Mouse (Mus musculus) liver, embryonic 13.5 days (tissue): ENCODE measurements around the gene Ano9. TPM values are rescaled to one million over a fixed set of nuclear protein-coding genes. Genes with fewer than 3 reads are reported as not detected.

Experiments
- ATAC-seq: fragments of 200-750 bp; cut with Nextera tagmentation; 2 replicates; pipeline ENCODE4 v1.8.0; 2017; ENCODE audit warnings: low read depth, mild to moderate bottlenecking, moderate number of reproducible peaks, moderate library complexity
- DNase-seq: peaks from one replicate; pipeline ENCODE4 v3.0.0; 2022
- H3K27ac ChIP-seq: fragments of 300-500 bp; sonication (generic); 2 replicates; pipeline ENCODE4 v1.5.1; 2015; ENCODE audit warnings: moderate library complexity, mild to moderate bottlenecking, inconsistent platforms
- H3K27me3 ChIP-seq: fragments of 300-500 bp; sonication (generic); 2 replicates; pipeline ENCODE4 v1.6.1; 2015; ENCODE audit warnings: mild to moderate bottlenecking, inconsistent platforms
- H3K36me3 ChIP-seq: fragments of 300-500 bp; sonication (generic); 2 replicates; pipeline ENCODE4 v1.6.1; 2015; ENCODE audit warnings: mild to moderate bottlenecking, inconsistent platforms
- H3K4me1 ChIP-seq: fragments of 300-500 bp; sonication (generic); replicated peaks from 2 replicates; pipeline ENCODE4 v1.6.1; 2015; ENCODE audit warnings: inconsistent platforms
- H3K4me2 ChIP-seq: fragments of 300-500 bp; sonication (generic); 2 replicates; pipeline ENCODE4 v1.6.1; 2015; ENCODE audit warnings: inconsistent platforms, mild to moderate bottlenecking, moderate library complexity
- H3K4me3 ChIP-seq: fragments of 300-500 bp; sonication (generic); replicated peaks from 2 replicates; pipeline ENCODE4 v1.5.1; 2015; ENCODE audit warnings: mild to moderate bottlenecking, inconsistent platforms
- H3K9ac ChIP-seq: fragments of 300-500 bp; sonication (generic); 2 replicates; pipeline ENCODE4 v1.6.1; 2015; ENCODE audit warnings: mild to moderate bottlenecking, inconsistent platforms
- H3K9me3 ChIP-seq: fragments of 300-500 bp; sonication (generic); replicated peaks from 2 replicates; pipeline ENCODE4 v1.6.1; 2016; ENCODE audit warnings: inconsistent platforms
- WGBS: fragments of 180-500 bp; shearing (Covaris S2); methylation state at CpG from one replicate; pipeline ENCODE4 v1.1.7; 2015; ENCODE audit not compliant: insufficient replicate concordance; 5-methylcytosine and 5-hydroxymethylcytosine counted together
- polyA plus RNA-seq: library from polyadenylated mRNA; unstranded; fragments of >200 nt; fragmentation: Nextera tagmentation; extraction: Ambion mirVana; gene quantifications from 2 replicates; pipeline ENCODE4 v1.2.1, GENCODE M21; 2015

Gene Ano9
- polyA plus RNA-seq = 0.12 and 0.20 TPM in 2 replicates

DNA sequence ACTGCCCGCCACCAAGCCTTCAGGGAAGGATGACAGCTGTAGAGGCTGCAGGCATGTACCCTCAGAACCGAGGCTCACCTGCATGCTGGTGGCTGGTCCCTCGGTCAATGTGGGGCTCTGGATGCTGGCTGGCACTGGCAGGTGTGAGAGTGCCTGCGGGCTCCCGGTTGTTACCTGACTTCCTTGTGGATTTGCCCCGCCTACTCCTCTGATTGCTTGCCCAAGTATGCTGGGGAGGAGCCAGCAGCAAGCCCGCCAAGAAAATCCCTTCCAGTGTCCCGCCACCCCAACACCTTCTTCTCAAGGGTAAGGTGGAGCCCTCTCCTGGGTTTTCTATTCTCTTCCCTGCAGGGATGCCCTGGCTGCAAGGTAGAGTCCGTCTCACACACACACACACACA lies at the start of gene Ano9:
TSS of gene Ano9 (minus strand) at position 171 of the 400 bp plus-strand sequence.
- 41% methylated on average over 9 of the region's 9 CpGs for WGBS
- Histone ChIP-seq H3K9ac (peak within 1 kb of the TSS; percentile 11; the same call in 1 of the 2 replicates), H3K4me3 (no peak within 1 kb of the TSS), H3K9me3 (no peaks in the 10 kb centered on the region), H3K4me2 (no peak within 1 kb of the TSS), H3K4me1 (peaks cover 52% of the 10 kb centered on the region), H3K27me3 (peaks cover 12% of the 10 kb centered on the region; the same call in 1 of the 2 replicates), H3K27ac (no peak within 1 kb of the TSS), H3K36me3 (no peaks in the 10 kb centered on the region)
- DNase-seq (no peak), ATAC-seq (no peak)

DNA sequence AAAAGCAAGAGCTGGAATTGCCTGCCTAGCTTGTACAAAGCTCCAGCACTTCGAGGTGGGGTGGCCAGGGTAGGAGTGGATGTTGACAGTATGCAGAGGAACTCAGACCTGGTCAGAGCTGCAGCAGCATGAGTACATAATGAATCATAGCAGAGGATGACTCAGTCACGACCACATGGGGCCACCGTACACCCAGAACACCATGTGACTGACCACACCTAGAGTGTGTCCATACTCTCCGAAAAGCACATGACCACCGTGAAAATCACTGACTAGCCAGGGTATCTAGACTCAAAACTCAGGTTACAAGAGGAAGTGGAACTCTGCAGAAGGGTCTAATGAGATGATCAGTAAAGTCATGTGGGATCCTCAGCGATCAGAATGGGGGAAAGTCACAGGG lies 47.2 kb upstream of the Ano9 start:
- ATAC-seq (no peak), DNase-seq (no peak)
- H3K9ac ChIP-seq = no peak overlapping the region
- H3K4me2 ChIP-seq = no peak overlapping the region
- H3K9me3 ChIP-seq = no peaks in the 10 kb centered on the region
- no peak overlapping the region for H3K27ac ChIP-seq
- H3K4me3 ChIP-seq = no peak overlapping the region
- peaks cover 57% of the 10 kb centered on the region for H3K36me3 ChIP-seq
- H3K27me3 ChIP-seq = no peaks in the 10 kb centered on the region
- 63% methylated on average over 6 of the region's 6 CpGs for WGBS
- peaks cover 35% of the 10 kb centered on the region for H3K4me1 ChIP-seq

DNA sequence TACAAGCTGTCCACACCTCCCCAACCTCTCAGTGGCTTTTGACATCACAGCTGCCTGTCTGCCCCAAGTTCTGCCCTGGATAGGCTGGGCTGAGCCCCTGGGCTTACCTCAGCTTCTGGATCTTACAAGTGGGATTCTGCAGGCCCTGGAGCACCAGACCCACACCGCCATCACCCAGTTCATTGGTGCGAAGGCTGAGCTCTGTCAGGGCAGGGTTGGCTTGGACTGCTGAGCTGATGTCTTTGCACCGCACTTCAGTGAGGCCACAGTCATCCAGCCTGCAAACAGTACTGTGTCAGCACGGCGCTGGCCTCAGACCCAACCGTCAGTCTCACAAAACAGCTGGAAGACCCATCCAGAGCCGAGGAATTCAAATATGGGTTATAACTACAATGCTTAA lies 46.8 kb upstream of the Ano9 start:
- Histone ChIP-seq H3K27ac (no peak overlapping the region), H3K27me3 (no peaks in the 10 kb centered on the region), H3K4me1 (peaks cover 30% of the 10 kb centered on the region), H3K4me2 (no peak overlapping the region), H3K9ac (no peak overlapping the region), H3K9me3 (no peaks in the 10 kb centered on the region), H3K4me3 (no peak overlapping the region), H3K36me3 (peaks cover 61% of the 10 kb centered on the region)
- no peak for ATAC-seq
- no peak for DNase-seq
- WGBS = 89% methylated on average over 7 of the region's 7 CpGs

DNA sequence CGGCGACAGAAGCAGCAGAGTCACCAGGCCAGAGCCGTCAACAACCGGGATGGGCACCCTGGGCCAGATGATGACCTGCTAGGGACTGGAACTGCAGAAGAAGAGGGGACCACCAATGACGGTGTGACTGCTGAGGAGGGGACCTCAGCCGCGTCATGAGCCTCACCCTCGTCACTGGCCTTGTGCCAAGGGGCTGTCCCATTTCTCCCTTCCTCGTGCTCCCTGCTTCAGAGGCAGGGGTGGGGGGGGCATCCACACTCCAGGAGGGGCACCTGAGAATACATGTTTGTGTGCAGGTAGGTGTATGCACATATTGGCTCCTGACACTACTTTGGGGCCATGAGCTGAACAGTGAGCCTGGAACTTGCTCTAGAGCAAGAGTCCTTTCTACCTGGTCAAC lies 37.8 kb upstream of the Ano9 start:
- no peak for DNase-seq
- H3K27ac ChIP-seq = no peak overlapping the region
- no peak overlapping the region for H3K9ac ChIP-seq
- H3K36me3 ChIP-seq = peaks cover 95% of the 10 kb centered on the region
- WGBS = 88% methylated on average over 9 of the region's 9 CpGs
- ATAC-seq = no peak
- H3K4me2 ChIP-seq = no peak overlapping the region
- 0 out of 2 replicates have a peak, but pooled peaks cover 3% of the 10 kb centered on the region for H3K4me1 ChIP-seq
- no peaks in the 10 kb centered on the region for H3K27me3 ChIP-seq
- no peak overlapping the region for H3K4me3 ChIP-seq
- H3K9me3 ChIP-seq = no peaks in the 10 kb centered on the region

DNA sequence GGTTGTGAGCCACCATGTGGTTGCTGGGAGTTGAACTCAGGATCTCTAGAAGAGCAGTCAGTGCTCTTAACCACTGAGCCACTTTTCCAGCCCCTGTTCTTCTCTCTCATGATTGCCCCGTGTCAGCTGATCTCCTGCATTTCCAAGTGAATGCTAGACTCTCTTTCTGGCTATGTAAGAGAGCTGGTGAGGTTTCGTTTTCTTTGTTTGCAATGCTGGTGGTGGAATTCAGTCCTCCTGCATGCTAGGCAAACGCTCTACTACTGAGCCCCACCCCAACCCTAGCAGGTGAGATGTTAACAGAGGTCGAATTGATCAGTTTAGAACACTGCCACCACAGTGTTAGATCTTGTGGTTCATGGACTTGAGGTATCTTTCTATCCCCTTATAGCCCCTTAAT lies 31.0 kb upstream of the Ano9 start:
- Histone ChIP-seq H3K9me3 (no peaks in the 10 kb centered on the region), H3K36me3 (peaks cover 98% of the 10 kb centered on the region), H3K4me2 (no peak overlapping the region), H3K9ac (no peak overlapping the region), H3K4me3 (no peak overlapping the region), H3K4me1 (peaks cover 54% of the 10 kb centered on the region), H3K27ac (peak overlapping the region; percentile 30; the same call in 1 of the 2 replicates), H3K27me3 (no peaks in the 10 kb centered on the region)
- 80% methylated on average over 4 of the region's 4 CpGs for WGBS
- DNase-seq (no peak), ATAC-seq (no peak)

DNA sequence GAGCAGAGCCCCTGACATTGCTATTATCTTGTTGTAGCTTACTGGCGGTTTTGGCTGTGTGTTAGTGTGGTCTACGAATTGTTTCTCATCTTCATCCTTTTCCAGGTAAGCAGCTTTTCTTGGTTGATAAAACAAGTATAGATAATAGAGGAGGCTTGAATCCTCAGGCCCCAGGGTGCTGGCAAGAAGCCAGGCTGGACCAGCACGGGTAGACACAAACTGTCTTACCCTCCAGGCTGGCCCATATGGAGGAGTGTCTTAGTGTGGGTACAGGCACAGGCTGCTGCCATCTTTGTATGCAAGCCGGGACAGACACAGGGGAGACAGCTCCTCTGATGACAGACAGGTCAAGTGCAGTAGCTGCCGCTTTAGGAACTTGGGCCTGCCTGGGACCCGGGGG lies 29.4 kb upstream of the Ano9 start:
- ATAC-seq = peak; percentile 41
- no peaks in the 10 kb centered on the region for H3K27me3 ChIP-seq
- H3K9ac ChIP-seq = peak overlapping the region; percentile 34
- H3K27ac ChIP-seq = peak overlapping the region; percentile 86
- 57% methylated on average over 6 of the region's 6 CpGs for WGBS
- DNase-seq = no peak
- H3K9me3 ChIP-seq = no peaks in the 10 kb centered on the region
- peak overlapping the region; percentile 50 for H3K4me2 ChIP-seq
- H3K4me1 ChIP-seq = peaks cover 70% of the 10 kb centered on the region
- H3K4me3 ChIP-seq = peak overlapping the region; percentile 16; the same call in 1 of the 2 replicates
- peaks cover 98% of the 10 kb centered on the region for H3K36me3 ChIP-seq

DNA sequence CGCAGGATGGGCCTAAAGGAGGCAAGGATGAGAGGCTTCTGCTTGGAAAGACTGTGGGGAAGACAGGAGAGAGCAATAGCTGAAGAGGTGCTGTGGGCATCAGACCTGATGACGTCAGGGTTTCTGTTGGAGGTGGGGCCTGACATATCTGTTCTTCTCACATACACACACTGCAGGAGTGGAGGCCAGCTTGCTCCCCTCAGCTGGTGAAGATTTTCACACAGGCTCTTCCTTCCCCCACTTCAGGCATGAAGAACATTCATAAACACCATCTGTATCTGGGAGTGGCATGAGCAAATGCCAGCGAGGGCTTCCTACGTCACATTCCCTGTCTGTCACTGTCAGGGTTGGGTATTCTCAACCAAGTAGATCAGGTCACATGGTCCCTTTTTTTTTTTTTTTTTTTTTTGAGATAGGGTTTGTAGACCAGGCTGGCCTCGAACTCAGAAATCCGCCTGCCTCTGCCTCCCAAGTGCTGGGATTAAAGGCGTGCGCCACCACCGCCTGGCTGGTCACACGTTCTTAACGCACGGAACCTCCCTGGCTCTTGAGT lies 28.5 kb upstream of the Ano9 start:
- H3K4me2 ChIP-seq = peak overlapping the region; percentile 50
- H3K4me3 ChIP-seq = 0 out of 2 replicates have a peak overlapping the region, but pooled peaks have one; percentile 22
- DNase-seq (peak; percentile 71), ATAC-seq (peak; percentile 86)
- H3K27ac ChIP-seq = peak overlapping the region; percentile 86
- H3K4me1 ChIP-seq = peaks cover 79% of the 10 kb centered on the region
- H3K36me3 ChIP-seq = peaks cover 98% of the 10 kb centered on the region
- H3K27me3 ChIP-seq = no peaks in the 10 kb centered on the region
- 68% methylated on average over 12 of the region's 12 CpGs for WGBS
- no peaks in the 10 kb centered on the region for H3K9me3 ChIP-seq
- peak overlapping the region; percentile 67 for H3K9ac ChIP-seq

DNA sequence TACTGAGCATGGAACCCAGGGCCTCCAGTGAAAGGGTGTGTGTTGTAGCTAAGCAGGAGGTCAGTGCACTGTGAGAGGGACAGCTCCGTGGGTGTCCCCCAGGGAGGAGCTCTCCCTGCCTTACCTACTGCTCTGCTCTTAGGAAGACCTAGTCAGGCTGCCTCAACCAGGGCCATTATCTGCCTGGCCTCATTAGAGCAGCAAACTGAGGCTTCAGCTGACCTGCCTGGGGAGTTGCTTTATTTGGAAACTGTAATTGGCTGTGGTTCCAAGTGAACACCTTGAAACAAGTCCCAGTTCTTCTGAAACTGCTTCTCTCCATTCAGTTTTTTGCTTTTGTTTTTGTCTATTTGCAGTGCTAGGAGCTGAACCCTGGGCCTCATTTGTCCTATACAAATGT lies 27.8 kb upstream of the Ano9 start:
- H3K4me1 ChIP-seq = peaks cover 86% of the 10 kb centered on the region
- 35% methylated on average over 1 of the region's 1 CpGs for WGBS
- peak overlapping the region; percentile 22; the same call in 1 of the 2 replicates for H3K4me3 ChIP-seq
- ATAC-seq (0 out of 2 replicates have a peak, but pooled peaks have one; percentile 18), DNase-seq (no peak)
- H3K36me3 ChIP-seq = peaks cover 98% of the 10 kb centered on the region
- H3K27me3 ChIP-seq = no peaks in the 10 kb centered on the region
- peak overlapping the region; percentile 50 for H3K4me2 ChIP-seq
- H3K9ac ChIP-seq = peak overlapping the region; percentile 67
- peak overlapping the region; percentile 86 for H3K27ac ChIP-seq
- no peaks in the 10 kb centered on the region for H3K9me3 ChIP-seq

DNA sequence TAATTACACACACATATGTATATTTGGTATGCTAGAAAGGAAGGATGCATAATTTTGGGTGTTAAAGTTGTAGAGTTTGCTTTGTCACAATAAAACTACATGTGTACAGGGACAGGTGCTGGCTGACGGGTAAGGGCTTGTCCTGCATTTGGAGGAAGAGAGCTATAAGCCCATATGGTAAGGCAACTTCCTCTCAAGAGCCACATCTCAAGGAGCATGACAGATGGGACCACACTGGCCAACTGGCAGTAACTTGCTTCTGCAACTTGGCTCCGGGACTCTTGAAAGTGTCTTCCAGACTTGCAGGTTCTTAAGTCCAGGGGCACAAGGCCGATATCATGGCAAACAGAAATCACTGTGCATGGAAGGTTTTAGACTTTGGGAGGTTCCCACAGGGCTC lies 27.0 kb upstream of the Ano9 start:
- Histone ChIP-seq H3K9ac (peak overlapping the region; percentile 67), H3K4me3 (no peak overlapping the region), H3K4me1 (peaks cover 93% of the 10 kb centered on the region), H3K9me3 (no peaks in the 10 kb centered on the region), H3K4me2 (peak overlapping the region; percentile 50), H3K27me3 (no peaks in the 10 kb centered on the region), H3K27ac (peak overlapping the region; percentile 86), H3K36me3 (peaks cover 98% of the 10 kb centered on the region)
- WGBS = 83% methylated on average over 3 of the region's 3 CpGs
- DNase-seq (no peak), ATAC-seq (no peak)

DNA sequence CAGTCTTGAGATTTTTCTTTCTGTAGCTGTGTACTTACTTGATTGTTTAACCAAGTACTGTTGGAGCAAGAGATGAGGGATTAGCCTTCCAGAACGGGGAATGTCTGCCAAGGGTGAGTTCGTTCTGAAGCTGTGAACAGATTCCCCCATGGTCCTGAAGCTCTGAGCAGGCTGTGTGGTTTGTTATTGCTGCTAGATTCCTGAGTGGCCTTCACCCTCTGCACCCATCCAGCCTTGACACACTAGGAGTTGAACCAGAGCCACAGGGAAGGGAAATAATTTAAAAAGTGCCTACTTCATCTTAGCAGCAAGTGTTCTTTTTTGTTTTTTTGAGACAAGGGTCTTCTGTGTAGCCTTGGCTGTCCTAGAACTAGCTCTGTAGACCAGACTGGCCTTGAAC lies 26.3 kb upstream of the Ano9 start:
- DNase-seq = no peak
- H3K9me3 ChIP-seq = no peaks in the 10 kb centered on the region
- H3K4me2 ChIP-seq = peak overlapping the region; percentile 3; the same call in 1 of the 2 replicates
- H3K9ac ChIP-seq = peak overlapping the region; percentile 29; the same call in 1 of the 2 replicates
- peaks cover 100% of the 10 kb centered on the region for H3K36me3 ChIP-seq
- H3K4me1 ChIP-seq = peaks cover 98% of the 10 kb centered on the region
- no peaks in the 10 kb centered on the region for H3K27me3 ChIP-seq
- H3K4me3 ChIP-seq = no peak overlapping the region
- ATAC-seq = no peak
- H3K27ac ChIP-seq = peak overlapping the region; percentile 86
- 89% methylated on average over 2 of the region's 2 CpGs for WGBS

DNA sequence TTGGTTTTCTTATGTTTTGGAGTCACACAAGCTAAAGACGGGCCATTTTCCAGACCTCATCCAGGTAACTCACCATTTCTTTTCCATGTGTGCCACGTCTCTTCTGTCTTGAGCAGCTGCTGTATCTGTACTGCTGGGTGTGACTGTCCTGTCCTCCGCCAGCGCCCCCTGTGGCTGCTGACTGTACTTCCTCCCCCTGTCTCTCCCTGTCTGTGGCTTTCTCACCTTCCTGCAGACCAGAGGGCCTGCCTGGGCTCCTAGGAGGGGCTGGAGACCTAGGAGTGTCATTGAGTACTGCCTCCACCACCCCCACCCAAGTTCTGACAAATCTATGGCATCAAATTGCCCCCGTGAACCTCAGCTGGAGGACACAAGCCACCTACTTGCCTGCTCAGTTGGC lies 25.5 kb upstream of the Ano9 start:
- no peak overlapping the region for H3K4me2 ChIP-seq
- peak overlapping the region; percentile 63 for H3K27ac ChIP-seq
- H3K4me3 ChIP-seq = no peak overlapping the region
- peak overlapping the region; percentile 44; the same call in 1 of the 2 replicates for H3K9ac ChIP-seq
- WGBS = 47% methylated on average over 5 of the region's 5 CpGs
- peaks cover 99% of the 10 kb centered on the region for H3K4me1 ChIP-seq
- peaks cover 100% of the 10 kb centered on the region for H3K36me3 ChIP-seq
- no peaks in the 10 kb centered on the region for H3K9me3 ChIP-seq
- ATAC-seq (peak; percentile 18; the same call in 1 of the 2 replicates), DNase-seq (peak; percentile 63)
- H3K27me3 ChIP-seq = no peaks in the 10 kb centered on the region

DNA sequence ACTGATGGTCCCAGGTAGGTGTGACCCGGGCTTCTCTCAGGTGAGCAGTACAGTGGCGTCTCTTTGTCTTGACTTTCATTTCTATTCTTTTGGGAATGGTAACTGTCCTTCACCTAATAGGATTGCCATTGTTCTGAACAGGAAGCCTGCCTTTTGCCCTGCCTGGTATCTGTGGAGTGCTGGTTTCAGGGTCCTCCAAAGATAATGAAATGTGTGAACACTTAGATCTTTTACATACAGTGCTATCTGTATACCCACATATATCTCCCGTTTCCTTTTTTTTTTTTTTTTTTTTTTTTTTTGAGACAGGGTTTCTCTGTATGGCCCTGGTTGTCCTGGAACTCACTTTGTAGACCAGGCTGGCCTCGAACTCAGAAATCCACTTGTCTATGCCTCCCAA lies 23.7 kb upstream of the Ano9 start:
- peak; percentile 20; the same call in 1 of the 2 replicates for ATAC-seq
- peak overlapping the region; percentile 63; the same call in 1 of the 2 replicates for H3K27ac ChIP-seq

More for the DNA sequence above, 23.7 kb upstream of the Ano9 start:
- H3K9me3 ChIP-seq = no peaks in the 10 kb centered on the region
- H3K9ac ChIP-seq = peak overlapping the region; percentile 46; the same call in 1 of the 2 replicates
- no peak for DNase-seq
- H3K4me3 ChIP-seq = no peak overlapping the region
- peaks cover 99% of the 10 kb centered on the region for H3K4me1 ChIP-seq
- 42% methylated on average over 4 of the region's 4 CpGs for WGBS
- H3K4me2 ChIP-seq = peak overlapping the region; percentile 29
- H3K36me3 ChIP-seq = peaks cover 100% of the 10 kb centered on the region
- H3K27me3 ChIP-seq = no peaks in the 10 kb centered on the region
